Mouse (Mus musculus): ENCODE measurements around the gene Camkk1. TPM values are rescaled to one million over a fixed set of nuclear protein-coding genes. Genes with fewer than 3 reads are reported as not detected.

The Camkk1 gene
- total RNA-seq, 1 experiment from 2014 or later = 5.1 TPM

DNA sequence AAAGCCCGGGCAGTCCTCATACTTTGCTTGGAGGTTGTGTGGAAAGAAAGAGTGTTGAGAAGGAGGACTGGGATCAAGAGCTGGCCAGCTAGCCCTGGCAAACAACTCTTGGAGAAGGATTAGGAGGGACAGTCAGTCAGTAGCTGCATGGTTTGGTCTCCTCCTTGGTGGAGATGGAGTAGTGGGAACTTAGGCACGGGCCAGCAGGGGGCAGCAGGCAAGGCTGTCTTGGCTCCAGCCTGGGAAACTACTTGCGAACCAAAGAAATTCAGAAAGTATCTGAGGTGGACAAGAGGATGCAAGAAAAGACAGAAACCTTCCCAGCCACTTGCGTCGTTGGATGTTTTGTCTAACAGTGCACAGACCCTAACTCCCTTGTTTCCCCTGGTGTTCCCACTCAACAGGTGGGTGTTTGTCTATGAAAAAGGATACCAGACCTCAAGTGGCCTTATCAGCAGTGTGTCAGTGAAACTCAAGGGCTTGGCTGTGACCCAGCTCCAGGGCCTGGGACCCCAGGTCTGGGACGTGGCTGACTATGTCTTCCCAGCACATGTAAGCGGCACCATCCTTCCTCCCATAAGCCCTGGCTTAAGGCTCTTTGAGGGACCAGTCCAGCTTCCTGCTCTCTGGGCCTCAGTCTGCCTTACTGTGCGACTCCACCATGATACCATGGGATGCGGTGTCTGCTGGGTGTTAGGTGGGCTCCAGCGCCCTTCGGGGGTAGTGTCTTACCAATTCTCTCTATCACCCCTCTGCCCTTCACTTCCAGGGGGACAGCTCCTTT, 10.9 kb upstream of the Camkk1 start:
- peak; percentile 54 to 66; a peak in 2 of 4 replicates for ATAC-seq (replicated peaks in 1 of 2; ENCODE audit: insufficient read depth in 1 of 2, low FRiP score in 2 of 2, low TSS enrichment in 1 of 2, low read depth in 1 of 2, poor library complexity in 2 of 2, severe bottlenecking in 2 of 2)

GRCm38 (mm10) chr11:73008826-73009225, 10.0 kb upstream of the Camkk1 start:
- no peak for ATAC-seq (replicated peaks in 1 of 2; ENCODE audit: insufficient read depth in 1 of 2, low FRiP score in 2 of 2, low TSS enrichment in 1 of 2, low read depth in 1 of 2, poor library complexity in 2 of 2, severe bottlenecking in 2 of 2)

GRCm38 (mm10) chr11:73009531-73010274, 9.1 kb upstream of the Camkk1 start:
- ATAC-seq (replicated peaks in 1 of 2; ENCODE audit: insufficient read depth in 1 of 2, low FRiP score in 2 of 2, low TSS enrichment in 1 of 2, low read depth in 1 of 2, poor library complexity in 2 of 2, severe bottlenecking in 2 of 2) = no peak

DNA sequence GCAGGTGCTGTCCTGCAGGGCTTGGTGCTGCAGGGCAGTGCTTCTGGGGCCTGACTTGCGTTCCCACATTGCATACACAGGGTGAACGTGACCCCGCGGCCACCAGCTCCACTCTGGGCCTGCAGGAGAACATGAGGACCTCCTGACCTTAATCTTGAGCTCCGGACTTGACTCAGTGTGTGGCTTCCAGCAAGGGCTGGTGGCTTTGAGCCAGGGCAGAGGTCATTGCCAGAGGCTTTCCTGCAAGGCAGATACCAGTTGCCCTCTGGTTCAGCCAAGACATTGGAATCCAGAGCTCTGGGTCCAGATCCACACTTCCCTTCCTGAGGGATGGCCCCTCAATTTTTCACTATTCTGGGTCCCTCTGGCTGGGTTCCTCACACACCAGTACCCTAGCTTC, 4.8 kb upstream of the Camkk1 start:
- no peak for ATAC-seq (replicated peaks in 1 of 2; ENCODE audit: insufficient read depth in 1 of 2, low FRiP score in 2 of 2, low TSS enrichment in 1 of 2, low read depth in 1 of 2, poor library complexity in 2 of 2, severe bottlenecking in 2 of 2)

- no peak for ATAC-seq (replicated peaks in 1 of 2; ENCODE audit: insufficient read depth in 1 of 2, low FRiP score in 2 of 2, low TSS enrichment in 1 of 2, low read depth in 1 of 2, poor library complexity in 2 of 2, severe bottlenecking in 2 of 2)
These were observed 3.9 kb upstream of the Camkk1 start for GRCm38 (mm10) chr11:73014831-73015344.

DNA sequence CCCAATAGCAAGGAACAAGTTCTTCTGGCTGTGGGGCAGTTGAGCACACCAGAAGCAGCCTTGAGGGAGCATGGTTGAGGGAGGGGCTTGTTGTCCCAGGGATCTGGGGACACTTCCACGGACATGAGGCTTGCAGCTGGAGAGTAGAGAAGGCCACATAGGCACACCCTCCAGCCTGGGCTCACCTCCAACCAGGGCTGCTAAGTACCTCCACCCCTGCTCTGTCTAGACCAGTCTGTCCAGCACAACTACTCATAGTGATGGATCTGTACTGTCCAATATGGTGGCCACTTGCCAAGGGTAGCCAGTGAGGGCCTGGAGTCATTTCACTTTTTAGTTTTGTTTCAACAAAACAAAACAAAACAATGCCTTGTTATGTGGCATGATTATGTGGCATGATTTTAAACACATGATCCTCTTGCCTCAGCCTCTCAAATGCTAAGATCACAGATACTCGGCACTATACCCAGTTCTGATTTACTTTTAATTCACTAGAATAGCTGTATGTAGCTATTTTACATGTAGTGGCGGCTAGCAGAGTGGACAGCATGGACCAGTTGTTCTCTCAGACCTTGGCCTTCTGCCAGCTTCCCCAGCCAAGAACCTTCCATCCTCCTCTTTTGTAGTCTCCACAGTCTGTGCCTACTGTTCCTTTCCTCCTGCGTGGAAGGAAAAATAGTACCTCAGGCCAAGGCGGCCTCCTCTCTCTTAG, 3.3 kb upstream of the Camkk1 start:
- no peak for ATAC-seq (replicated peaks in 1 of 2; ENCODE audit: insufficient read depth in 1 of 2, low FRiP score in 2 of 2, low TSS enrichment in 1 of 2, low read depth in 1 of 2, poor library complexity in 2 of 2, severe bottlenecking in 2 of 2)

GRCm38 (mm10) chr11:73016103-73016420, 2.7 kb upstream of the Camkk1 start:
- no peak for ATAC-seq (replicated peaks in 1 of 2; ENCODE audit: insufficient read depth in 1 of 2, low FRiP score in 2 of 2, low TSS enrichment in 1 of 2, low read depth in 1 of 2, poor library complexity in 2 of 2, severe bottlenecking in 2 of 2)

DNA sequence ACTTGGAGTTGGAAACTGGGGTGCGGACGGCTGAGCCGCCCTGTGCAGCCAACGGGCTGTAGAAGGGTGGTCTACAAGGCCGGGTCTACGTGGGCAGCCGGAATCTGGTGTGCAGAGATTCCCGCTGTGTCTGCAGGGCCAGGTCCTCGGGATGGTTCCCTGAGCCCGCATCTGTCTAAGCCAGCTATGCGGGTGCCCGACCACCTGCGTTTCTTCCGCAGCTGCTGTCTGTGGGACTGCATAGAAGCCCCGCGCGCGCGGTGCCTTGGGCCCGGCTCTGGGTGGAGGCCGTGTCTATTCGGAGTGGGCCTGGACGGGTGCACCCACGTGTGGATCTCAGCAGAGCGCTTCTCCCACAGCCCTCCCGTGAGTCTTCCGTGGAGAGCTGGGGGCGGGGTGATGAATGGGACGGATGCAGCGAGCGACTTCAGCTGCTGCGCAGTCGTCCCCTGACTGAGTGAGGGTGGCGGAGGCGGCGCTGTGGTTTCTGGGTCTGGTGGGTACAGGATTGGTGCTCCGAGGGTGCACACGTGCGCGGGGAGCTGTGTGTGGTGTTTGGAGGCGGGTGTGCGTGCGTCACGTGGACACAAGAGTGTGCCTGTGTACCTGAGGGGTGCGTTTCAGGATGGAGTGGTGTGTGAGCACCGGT, 463 bp downstream of the Camkk1 start:
- ATAC-seq (replicated peaks in 1 of 2; ENCODE audit: insufficient read depth in 1 of 2, low FRiP score in 2 of 2, low TSS enrichment in 1 of 2, low read depth in 1 of 2, poor library complexity in 2 of 2, severe bottlenecking in 2 of 2) = peak; percentile 54 to 58

DNA sequence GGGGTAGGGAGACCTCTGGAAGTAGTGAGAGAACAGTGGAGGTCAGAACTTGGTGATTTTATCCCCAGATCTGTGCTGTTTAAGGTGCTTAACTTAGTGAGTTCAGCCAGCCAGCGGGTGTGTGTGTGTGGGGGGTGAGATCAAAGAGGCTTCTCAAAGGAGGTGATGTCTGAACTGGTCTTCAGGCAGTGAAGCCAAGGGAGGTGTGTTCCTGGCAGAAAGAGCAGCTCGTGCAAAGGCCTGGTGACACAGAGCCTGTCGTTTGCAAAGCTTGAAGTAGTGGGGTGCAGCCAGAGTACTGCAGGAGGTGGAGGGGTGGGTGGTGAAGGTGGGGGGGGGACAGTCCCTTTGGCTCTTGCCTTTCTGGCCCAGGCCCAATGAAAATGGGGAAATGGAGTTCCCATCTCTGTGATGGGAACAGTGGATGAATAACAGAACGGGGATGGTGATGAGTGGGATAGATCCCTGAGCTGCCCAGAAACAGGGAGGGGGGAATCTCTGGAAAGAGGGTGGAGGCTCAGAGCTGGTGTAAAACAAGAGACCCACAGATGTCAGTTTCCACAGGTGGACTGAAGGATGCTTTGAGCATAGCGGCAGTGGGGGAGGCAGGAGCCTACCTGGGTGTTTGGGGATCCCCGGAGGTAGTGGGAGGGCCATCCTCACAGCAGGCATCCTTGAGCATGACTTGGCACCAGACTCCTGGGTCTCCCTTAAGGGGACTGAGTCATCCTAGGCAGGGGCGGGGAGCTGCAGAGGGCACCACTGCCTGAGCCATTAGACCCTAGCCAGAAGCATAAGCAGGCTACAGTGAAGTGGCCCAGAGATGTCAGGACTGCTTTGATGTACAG, 2.4 kb downstream of the Camkk1 start:
- no peak for ATAC-seq (replicated peaks in 1 of 2; ENCODE audit: insufficient read depth in 1 of 2, low FRiP score in 2 of 2, low TSS enrichment in 1 of 2, low read depth in 1 of 2, poor library complexity in 2 of 2, severe bottlenecking in 2 of 2)

DNA sequence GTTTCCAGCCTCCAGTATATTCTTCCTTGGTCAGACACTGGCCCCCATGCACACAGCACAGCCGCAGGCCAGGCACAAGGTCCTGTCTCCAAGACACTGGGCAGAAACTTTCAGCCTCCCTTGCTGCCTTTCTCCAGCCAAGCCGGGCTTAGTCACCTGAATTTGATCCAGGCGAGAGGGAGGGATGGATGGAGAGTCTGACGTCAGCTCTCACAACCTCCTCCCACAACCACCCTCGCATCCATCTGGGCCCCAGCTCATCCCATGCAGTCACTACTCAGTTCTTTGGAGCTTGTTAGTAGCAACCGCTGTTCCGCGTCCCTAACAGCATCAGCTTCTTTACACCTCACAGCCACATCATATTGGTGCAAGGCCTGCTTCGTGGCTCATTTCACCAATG, 4.3 kb downstream of the Camkk1 start:
- ATAC-seq (replicated peaks in 1 of 2; ENCODE audit: insufficient read depth in 1 of 2, low FRiP score in 2 of 2, low TSS enrichment in 1 of 2, low read depth in 1 of 2, poor library complexity in 2 of 2, severe bottlenecking in 2 of 2) = no peak

- no peak for ATAC-seq (replicated peaks in 1 of 2; ENCODE audit: insufficient read depth in 1 of 2, low FRiP score in 2 of 2, low TSS enrichment in 1 of 2, low read depth in 1 of 2, poor library complexity in 2 of 2, severe bottlenecking in 2 of 2)
These were observed 5.0 kb downstream of the Camkk1 start for GRCm38 (mm10) chr11:73023827-73024226.

- ATAC-seq (replicated peaks in 1 of 2; ENCODE audit: insufficient read depth in 1 of 2, low FRiP score in 2 of 2, low TSS enrichment in 1 of 2, low read depth in 1 of 2, poor library complexity in 2 of 2, severe bottlenecking in 2 of 2) = peak; percentile 91 to 93
These were observed 5.6 kb downstream of the Camkk1 start for GRCm38 (mm10) chr11:73024236-73024904.

GRCm38 (mm10) chr11:73026961-73027360, 8.2 kb downstream of the Camkk1 start:
- ATAC-seq (replicated peaks in 1 of 2; ENCODE audit: insufficient read depth in 1 of 2, low FRiP score in 2 of 2, low TSS enrichment in 1 of 2, low read depth in 1 of 2, poor library complexity in 2 of 2, severe bottlenecking in 2 of 2) = no peak

DNA sequence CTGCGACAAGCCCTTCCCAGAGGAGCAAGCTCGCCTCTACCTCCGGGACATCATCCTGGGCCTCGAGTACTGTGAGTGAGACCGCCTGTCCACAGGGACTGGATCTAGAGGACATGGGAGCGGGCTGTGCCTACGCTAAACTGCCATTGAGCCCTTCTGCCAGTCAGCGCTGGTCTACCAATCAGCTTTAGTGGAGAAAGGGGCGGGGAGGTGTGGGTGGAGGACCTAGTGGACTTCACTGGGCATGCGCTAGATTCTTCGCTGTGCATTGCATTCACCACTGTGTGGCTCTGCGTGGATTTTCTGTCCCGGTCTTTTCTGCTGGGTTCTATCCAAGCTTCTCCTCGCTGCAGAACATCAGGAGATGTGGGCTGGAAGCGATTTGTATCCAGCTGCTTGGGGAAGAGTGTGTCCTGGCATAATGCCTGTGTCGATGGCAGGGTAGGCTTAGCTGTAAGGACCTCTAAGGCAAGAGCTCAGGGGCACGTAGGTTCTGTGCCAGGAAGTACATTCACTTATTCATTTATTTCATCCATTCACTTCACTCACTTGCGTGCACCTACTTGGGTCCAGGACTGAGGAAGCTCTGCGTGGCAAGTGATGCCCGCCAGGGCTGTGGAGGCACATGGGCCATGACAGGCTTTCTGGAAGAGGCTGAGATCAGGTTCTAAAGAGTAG, 12.2 kb downstream of the Camkk1 start:
- peak; percentile 91 to 93 for ATAC-seq (replicated peaks in 1 of 2; ENCODE audit: insufficient read depth in 1 of 2, low FRiP score in 2 of 2, low TSS enrichment in 1 of 2, low read depth in 1 of 2, poor library complexity in 2 of 2, severe bottlenecking in 2 of 2)

- ATAC-seq (replicated peaks in 1 of 2; ENCODE audit: insufficient read depth in 1 of 2, low FRiP score in 2 of 2, low TSS enrichment in 1 of 2, low read depth in 1 of 2, poor library complexity in 2 of 2, severe bottlenecking in 2 of 2) = no peak
These were observed 12.7 kb downstream of the Camkk1 start for GRCm38 (mm10) chr11:73031536-73031935.

DNA sequence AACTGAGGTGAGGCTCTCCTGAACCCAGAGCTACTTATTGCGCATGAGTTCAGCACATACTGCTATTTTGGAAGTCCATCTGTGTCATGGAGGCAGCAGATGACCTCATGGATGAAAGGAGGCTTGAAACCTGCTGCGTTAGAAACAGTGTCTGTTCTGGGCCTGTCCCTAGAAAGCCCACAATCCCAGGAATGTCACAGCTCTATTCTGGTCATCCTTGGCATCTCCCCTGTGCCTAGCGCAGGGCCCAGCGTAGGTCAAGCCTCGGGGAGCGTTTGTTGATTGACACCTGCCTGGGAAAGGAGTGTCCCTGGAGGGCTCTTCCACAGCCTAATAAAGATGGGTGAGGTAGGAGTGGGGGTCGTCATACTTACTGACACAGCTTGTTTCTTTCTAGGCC, 17.3 kb downstream of the Camkk1 start:
- ATAC-seq (replicated peaks in 1 of 2; ENCODE audit: insufficient read depth in 1 of 2, low FRiP score in 2 of 2, low TSS enrichment in 1 of 2, low read depth in 1 of 2, poor library complexity in 2 of 2, severe bottlenecking in 2 of 2) = no peak

Data from hematopoietic stem cell, adult 5-6 weeks (primary cell).